Mouse (Mus musculus) left cerebral cortex, adult 9 months (tissue): Measurements from ENCODE around the gene Gpr88.

ENCODE experiments used
- DNase-seq, 2 experiments: peaks; one replicate each; pipeline ENCODE4 v3.0.0; 2022; ENCODE audit warnings: low spot score in 2 of 2

Gpr88 gene

GRCm38 (mm10) chr3:116253077-116253531 is at the start of gene Gpr88:
Gpr88 (minus strand) TSS chr3:116253503.
- DNase-seq, result peak; percentile 67 to 89

- DNase-seq, result no peak
These were observed 49.3 kb upstream of the Gpr88 start for GRCm38 (mm10) chr3:116302581-116302980.

DNA sequence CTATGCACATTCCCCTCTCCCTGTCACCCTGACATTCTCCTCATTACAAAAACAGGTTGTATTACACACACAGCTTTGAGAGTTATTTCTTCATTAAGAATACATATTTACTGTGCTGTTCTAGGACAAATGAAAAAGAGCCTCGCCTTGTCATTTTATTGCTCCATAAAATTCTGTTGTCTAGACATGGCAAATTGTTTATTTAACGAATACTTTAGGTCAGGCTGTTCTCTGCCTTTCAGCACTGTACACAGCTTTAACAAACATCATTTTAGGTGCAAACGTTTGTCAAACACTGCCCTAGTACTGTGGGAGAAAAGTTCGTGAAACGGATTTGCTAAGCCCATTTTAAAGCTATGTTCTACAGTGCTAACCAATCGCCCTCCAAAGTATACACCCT is 48.5 kb upstream of the Gpr88 start:
- DNase-seq, result no peak

GRCm38 (mm10) chr3:116298727-116299126 is 45.4 kb upstream of the Gpr88 start:
- no peak for DNase-seq

DNA sequence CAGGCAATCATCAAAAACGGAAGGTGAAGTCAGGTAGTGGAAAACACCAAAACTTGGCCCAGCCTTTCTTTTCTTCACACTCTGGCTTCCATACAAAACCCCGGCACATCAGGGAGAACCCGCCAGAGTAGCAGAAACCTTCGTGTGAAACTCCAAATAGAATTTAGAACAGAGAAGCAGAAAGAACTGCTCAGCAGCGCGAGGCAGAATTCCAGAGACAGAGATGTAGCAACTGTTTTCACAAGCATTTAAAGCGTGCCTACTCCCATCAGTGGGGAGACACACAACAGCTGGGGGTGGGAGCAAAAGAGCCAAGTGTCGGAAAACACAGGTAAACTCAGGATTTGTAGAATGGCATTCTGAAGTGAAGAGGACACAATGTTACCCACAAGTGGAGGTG is 44.7 kb upstream of the Gpr88 start:
- peak in 1 of 2 experiments; percentile 24 for DNase-seq

- DNase-seq, result peak in 1 of 2 experiments; percentile 35
These were observed 43.9 kb upstream of the Gpr88 start for GRCm38 (mm10) chr3:116297170-116297569.

- peak in 1 of 2 experiments; percentile 33 for DNase-seq
These were observed 36.9 kb upstream of the Gpr88 start for GRCm38 (mm10) chr3:116290041-116290815.

- DNase-seq, result no peak
These were observed 35.5 kb upstream of the Gpr88 start for GRCm38 (mm10) chr3:116288833-116289232.

GRCm38 (mm10) chr3:116284735-116285134 is 31.4 kb upstream of the Gpr88 start:
- DNase-seq, result no peak

DNA sequence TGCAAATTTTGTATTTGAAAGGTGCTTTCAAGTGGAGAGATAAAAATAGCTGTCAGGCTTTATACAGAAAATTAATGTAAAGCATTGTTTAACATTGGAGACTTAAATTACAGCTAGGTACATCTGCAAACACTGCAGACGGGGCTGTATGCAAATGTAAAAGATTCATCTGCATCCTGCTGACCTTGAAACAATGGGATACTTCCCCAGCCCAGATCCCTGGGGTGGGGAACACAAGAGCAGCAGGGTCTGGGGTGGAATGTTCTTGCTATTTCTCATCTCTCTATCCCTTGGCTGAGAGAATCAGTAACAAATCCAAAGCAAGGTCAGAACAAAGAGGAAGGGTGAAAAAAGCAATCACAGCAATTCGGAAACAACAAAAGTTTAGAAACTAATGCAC is 30.7 kb upstream of the Gpr88 start:
- DNase-seq, result no peak

DNA sequence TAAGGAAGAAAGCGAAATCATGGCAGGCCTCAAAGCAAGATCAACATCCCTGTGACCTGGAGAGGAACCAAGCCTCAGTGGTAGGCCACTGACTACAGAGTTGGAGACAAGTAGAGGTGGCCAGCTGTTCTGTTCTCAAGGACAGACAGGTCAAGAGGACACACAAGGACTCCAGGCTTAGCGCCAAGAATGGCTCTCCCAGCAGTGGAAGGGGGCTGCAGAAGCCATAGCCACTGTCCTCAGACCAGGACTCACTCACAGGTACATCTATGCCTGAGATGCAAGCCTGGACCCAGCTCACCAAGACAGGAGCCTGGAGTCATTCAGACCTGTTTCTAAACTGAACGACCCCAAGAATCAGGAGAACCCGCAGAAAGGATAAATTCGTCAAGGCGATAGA is 28.4 kb upstream of the Gpr88 start:
- DNase-seq, result no peak

DNA sequence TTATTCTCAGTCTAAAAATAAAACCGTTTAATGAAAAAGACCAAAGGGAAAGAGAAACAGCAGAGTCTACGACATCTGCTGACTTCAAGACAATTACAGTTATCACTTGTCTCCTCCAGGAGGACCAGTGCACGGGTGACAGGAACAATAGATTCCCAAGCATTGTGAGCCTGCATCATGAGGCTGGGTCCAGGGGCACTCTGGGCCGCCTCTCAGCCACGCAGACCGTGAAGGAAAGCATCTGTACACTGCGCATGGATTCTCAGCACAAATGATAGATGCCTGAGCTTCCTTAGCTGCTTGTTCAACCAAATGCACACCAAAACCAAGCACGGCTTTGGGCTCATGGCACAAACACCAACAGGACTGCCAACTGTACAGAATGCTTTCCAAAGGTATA is 23.8 kb upstream of the Gpr88 start:
- DNase-seq, result no peak

GRCm38 (mm10) chr3:116271679-116272078 is 18.4 kb upstream of the Gpr88 start:
- no peak for DNase-seq

DNA sequence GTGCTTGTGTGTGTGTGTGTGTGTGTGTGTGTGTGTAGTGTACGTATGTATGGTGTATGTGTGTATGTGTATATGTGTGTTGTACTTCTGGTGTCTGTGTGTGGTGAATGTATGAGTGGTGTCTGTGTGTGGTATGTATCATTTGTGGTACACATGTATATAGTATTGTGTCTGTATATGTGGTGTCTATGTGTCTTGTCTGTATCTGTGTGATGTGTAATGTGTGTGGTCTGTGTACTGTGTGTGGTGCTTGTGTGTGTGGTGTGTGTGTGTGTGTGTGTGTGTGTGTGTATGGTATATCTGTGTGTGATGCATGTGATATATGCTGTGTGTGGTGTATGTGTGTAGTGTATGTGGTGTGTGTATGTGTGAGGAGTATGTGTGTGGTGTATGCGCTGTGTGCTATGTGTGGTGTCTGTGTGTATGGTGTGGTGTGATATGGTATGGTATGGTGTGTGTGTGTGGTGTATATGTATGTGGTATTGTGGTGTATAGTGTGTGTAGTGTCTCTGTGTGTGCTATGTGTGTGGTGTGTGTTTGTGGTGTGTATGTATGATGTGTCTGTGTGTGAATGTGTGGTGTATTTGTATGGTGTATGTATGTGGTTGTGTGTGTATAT is 13.8 kb upstream of the Gpr88 start:
- no peak for DNase-seq

- no peak for DNase-seq
These were observed 13.1 kb upstream of the Gpr88 start for GRCm38 (mm10) chr3:116266360-116266759.

DNA sequence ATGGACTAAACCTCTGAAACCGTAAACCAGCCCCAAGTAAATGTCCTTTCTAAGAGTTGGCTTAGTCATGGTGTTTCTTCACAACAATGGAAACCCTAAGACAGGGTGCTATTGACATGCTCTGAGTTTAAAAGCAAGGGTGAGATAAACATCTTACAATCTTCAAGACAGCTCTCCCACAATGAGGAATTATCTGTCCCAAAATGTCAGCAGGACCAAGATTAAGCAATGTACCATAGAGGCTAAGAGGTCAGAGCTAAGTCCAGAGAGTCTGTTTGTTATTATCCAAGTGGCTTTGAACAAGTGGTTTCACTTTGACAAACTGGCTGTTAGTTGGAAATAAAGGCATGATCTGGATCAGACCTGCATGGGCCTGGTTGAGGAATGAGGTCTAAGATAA is 10.7 kb upstream of the Gpr88 start:
- DNase-seq, result no peak

DNA sequence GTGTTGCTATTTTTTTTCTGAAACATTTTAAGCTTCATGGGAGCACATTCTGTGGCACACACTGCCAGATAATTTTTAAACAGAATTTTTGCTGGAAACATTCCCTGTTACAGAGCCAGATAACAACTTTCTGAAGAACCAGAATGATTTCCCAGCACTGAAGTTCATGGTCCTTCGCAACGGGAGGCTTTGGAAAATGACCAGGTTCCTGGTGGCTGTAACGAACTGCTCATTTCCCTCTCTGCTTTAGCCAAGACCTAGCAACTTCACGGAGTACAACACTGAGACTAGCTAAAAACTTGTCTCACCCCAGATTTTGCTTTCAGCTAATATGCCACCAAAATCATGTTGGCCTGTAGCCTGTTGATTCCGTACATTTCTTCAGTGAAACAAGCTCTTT is 9.8 kb upstream of the Gpr88 start:
- DNase-seq, result no peak

- no peak for DNase-seq
These were observed 2.8 kb upstream of the Gpr88 start for GRCm38 (mm10) chr3:116256104-116256503.

DNA sequence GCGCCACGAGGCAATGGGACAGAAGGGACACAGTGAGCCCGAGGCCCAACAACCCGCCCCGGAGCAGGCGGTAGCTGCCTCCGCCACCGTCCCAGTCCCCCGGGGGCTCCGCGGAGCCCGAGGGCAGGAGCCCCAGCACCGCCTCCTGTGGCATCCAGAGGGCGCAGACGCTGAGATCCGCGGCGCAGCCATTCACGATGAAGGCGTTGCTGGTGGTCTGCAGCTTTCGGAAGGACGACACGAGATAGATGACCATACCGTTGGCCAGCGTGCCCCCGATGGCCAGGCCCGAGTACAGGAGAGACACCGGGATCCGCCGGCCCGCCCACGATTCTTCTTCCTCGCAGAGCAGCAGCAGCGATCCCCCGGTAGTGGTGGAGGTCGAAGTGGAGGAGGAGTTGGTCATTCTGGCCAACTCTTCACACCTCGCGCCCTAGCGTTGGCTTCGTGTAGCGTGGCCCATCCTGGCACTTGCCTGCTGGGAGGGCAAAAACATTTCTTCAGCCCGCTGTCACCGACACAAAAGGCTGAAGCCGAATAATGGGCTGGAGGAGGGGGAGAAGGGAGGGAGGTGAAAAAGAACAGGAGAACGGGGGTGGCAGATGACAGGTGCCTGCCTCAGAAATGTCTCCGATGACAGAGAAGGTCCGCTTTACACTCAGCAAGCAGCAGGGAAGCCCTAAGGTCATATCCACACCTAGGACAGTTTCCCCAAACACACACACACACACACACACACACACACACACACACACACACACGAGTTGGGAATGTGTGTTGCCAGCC is 855 bp downstream of the Gpr88 start:
- DNase-seq, result peak in 1 of 2 experiments; percentile 40

DNA sequence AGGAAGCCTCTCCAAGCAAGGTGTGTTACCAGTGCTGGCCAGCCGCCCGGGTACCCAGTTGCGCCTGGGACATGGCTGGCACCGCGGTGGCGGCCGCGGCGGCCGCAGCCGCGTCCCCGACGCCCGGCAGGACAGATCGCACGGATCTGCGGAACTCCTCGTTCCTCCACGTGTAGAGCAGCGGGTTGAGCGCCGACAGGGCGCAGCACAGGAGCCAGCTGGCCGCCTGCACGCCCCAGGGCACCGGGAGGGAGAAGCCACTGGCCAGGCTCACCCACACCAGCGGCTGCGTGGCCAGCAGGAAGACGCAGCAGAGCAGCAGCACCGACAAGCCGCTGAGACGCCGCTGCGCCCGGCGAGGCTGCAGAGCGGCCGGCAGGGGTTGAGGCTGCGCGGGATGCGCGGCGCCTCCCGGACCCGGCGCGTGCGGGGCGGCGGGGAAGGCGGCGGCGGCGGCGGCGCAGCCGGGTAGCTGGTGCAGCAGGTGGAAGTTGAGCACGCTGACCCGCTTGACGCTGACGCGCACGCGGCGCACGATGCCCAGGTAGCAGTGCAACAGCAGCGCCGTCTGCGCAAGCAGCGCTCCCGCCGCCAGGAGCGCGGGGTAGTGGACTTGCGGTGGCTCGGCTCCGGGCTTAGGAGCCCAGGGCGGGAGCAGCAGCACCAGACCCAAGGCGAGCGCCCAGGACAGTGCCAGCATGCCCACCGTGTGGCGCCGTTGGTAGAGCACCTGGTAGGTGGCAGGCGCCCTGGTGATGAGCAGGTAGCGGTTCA is 1.6 kb downstream of the Gpr88 start:
- peak in 1 of 2 experiments; percentile 39 for DNase-seq

- no peak for DNase-seq
These were observed 4.3 kb downstream of the Gpr88 start for GRCm38 (mm10) chr3:116249026-116249425.

DNA sequence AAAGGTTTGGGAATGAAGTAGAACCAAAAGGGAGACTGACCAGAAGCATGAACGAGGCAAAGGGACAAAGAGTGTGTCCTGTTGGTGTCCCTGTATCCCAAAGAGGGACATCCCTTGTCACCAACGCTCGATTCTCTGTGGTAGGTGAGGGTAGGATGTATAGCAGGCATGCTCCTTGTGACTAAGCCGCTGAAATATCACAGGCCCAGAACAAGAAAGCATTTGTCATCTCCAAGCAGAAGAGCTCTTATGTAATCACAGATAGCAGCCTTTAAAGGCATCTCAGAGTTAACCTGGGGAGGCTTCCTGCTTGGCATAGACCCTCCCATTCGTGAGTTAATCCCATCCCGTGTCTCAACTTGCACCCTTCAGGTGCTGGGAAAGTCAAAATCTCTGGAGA is 8.8 kb downstream of the Gpr88 start:
- DNase-seq, result peak; percentile 21 to 37
